Mouse (Mus musculus): ENCODE results near the gene Arf4. TPM values are rescaled to one million over a fixed set of nuclear protein-coding genes. Genes with fewer than 3 reads are reported as not detected.

Gene Arf4
- 103 and 125 TPM in 2 replicates for polyA plus RNA-seq (2021; fragmentation: Nextera tagmentation)
- long read RNA-seq, experiment 1, transcript Arf4-201 (6 exons, 2,165 nt) = major isoform, 487 of 503 reads
- long read RNA-seq, experiment 1, partial matches to known transcripts = 11 of 503 reads
- long read RNA-seq, experiment 1, other reads (novel, unspliced or antisense) = 5 of 503 reads
- long read RNA-seq, experiment 2, transcript Arf4-201 (6 exons, 2,165 nt) = major isoform, 112 of 181 reads
- long read RNA-seq, experiment 2, partial matches to known transcripts = 10 of 181 reads
- long read RNA-seq, experiment 2, other reads (novel, unspliced or antisense) = 59 of 181 reads

GRCm38 (mm10) chr14:26637851-26638707, at the start of gene Arf4:
Gene Arf4 (plus strand): TSS chr14:26638074.

GRCm38 (mm10) chr14:26669292-26670073, 31.6 kb downstream of the Arf4 start, which contains the start of gene Pde12:
Gene Pde12 (minus strand): TSS chr14:26669883.

GRCm38 (mm10) chr14:26692974-26693373, 55.1 kb downstream of the Arf4 start, which contains the start of gene Dnah12:
Gene Dnah12 (plus strand): TSS chr14:26693274.

Other genes with a start within 250 kb of the Arf4 start
- gene Slmap, start 103.1 kb upstream of the Arf4 start, polyA plus RNA-seq (2021; fragmentation: Nextera tagmentation) = 14.1 and 17.9 TPM in 2 replicates
- gene Dennd6a, start 64.2 kb upstream of the Arf4 start, polyA plus RNA-seq (2021; fragmentation: Nextera tagmentation) = 3.3 and 16.8 TPM in 2 replicates
- 4.8 and 5.3 TPM in 2 replicates for gene Pde12, start 31.8 kb downstream of the Arf4 start, polyA plus RNA-seq (2021; fragmentation: Nextera tagmentation)
- 0.04 and 0.05 TPM in 2 replicates for gene Dnah12, start 55.2 kb downstream of the Arf4 start, polyA plus RNA-seq (2021; fragmentation: Nextera tagmentation)

Data from left cerebral cortex, adult 6 months (tissue).